Mouse (Mus musculus): ENCODE data around the gene Baz1b.
"Not testable (repeated sequence)": the region's sequence is repeated elsewhere in the genome, so short reads cannot be mapped to it uniquely, and the experiment has no call there.

Baz1b gene

GRCm38 (mm10) chr5:135178996-135179395 is 8.1 kb upstream of the Baz1b start:
- DNase-seq (ENCODE audit: low read depth in 1 of 2, low spot score in 2 of 2) = no peak

- DNase-seq (ENCODE audit: low read depth in 1 of 2, low spot score in 2 of 2) = no peak
Measured at GRCm38 (mm10) chr5:135179616-135180015, 7.4 kb upstream of the Baz1b start.

DNA sequence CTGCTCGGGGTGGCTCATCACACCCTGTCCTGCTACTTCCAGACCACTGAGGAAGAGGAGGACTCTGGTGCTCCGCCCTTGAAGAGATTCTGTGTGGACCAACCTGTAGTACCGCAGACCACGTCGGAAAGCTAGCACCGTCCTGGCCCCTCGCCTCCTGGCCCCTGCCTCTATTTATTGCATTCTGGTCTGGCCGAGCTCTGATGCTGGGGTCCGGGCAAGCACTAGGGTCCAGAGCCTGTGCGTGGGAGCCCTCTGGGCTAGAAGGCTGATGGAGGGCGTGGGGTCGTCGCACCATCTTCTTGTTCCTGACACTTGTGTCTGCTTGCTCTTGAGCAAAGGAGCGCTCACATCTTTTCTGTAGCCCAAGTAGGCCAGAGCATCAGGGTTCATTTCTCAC is 6.3 kb upstream of the Baz1b start:
- no peak for DNase-seq (ENCODE audit: low read depth in 1 of 2, low spot score in 2 of 2)

DNA sequence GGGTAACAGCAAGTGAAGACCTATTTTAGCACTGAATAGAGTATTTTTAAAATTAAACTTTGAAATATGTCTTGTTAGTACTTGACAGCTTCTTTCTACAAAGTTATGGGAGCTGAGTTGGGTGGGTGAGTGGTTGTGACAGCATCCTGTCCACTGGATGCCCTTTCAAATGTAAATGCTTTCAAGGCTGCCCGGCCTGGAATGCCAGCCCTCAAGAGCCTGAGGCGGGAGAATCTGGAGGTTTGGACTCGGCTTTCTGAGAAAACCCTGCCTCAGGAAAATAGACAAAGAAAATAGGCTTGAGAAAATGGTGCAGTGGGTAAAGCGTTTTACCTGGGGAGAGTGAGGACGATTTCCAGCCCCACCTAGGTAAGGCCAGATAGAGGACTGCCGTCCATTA is 5.3 kb upstream of the Baz1b start:
- no peak for DNase-seq (ENCODE audit: low read depth in 1 of 2, low spot score in 2 of 2)

DNA sequence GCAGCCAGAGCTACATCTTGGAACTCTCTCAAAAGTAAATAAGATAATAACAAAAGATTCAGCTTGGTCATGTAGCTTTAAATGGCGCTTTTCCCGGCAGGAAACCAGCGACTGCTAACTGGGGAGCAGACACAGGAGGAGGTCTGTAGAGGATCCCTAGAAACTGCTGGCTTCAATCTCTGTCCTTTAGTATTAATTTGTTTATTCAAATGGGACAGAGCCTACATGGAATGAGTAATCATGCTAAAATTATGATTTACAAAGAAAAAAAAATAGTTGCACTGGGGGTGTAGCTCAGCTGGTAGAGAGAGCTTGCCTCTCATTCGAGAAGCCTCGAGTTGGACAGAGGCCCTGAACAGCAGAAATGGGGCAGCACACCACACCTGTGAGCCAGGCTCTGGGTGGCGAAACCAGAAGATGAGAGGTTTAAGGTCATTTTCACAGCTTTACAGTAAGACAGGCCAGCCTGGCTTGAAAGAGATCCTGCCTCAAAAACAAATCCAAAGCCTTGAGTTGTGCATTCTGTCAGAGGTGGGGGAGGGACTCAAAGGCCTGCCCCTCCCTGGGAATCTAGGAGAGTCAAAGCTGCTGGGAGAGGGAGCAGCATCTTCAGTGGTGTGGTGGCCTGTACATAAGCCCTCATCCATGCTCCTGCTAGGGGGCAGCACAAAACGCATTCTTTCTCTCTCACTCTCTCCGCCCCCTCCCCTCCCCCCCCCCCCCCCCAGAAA is 3.8 kb upstream of the Baz1b start:
- no peak for DNase-seq (ENCODE audit: low read depth in 1 of 2, low spot score in 2 of 2)

DNA sequence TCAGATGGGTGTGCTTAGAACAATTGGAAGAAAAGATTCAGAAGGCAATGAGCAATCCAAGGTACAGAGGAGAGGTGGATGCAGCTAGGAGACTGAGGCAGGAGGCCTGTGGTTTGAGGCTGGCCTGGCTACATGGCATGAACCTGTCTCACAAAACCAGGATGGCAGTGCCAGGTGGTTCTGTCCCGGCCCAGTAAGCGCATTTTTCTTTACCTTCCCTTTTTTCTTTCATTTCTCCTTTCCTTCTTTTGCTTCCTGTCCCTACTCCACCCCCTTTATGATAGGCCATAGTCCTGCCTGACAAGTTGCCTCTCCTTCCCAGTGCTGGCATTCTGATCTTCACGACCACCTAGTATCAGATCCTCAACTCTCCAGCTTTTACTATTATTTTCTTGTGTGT is 2.0 kb upstream of the Baz1b start:
- DNase-seq (ENCODE audit: low read depth in 1 of 2, low spot score in 2 of 2) = no peak

DNA sequence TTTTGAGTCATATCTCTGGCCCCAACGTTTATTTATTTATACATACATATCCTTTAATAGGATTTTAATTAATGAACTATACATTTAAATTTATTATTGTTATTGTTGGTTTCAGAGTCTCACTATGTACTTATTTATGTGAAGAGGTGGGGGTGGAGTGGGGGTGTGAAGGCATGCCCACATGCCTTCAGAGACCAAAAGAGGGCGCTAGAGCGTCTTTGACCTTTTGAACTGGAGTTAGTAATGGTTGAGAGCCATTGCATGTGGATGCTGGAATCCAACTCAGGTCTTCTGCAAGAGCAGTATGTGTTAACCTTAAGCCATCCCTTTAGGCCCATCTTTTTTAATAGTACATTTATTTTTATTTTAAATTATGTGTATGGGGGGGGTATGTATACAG is 1.5 kb upstream of the Baz1b start:
- DNase-seq (ENCODE audit: low read depth in 1 of 2, low spot score in 2 of 2) = no peak

DNA sequence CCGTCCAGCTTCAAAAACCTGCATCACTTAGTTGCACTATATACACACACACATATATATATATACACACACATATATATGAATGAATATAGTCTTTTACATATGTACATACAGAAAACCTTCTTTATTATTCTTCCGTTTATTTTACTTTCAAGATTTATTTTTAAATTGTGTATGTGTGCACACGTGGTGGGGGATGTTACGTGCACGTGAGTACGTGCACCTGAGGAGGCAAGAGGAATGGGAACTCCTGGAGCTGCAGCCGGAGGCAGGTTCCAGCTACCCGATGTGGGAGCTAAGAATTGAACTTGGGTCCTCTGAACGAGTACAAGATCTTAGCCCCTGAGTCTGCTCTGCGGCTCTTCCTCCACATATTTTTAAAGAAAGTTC is 838 bp upstream of the Baz1b start:
- no peak for DNase-seq (ENCODE audit: low read depth in 1 of 2, low spot score in 2 of 2)

GRCm38 (mm10) chr5:135187349-135188213 is 517 bp downstream of the Baz1b start:
- peak in 1 of 2 experiments; percentile 9 for DNase-seq (ENCODE audit: low read depth in 1 of 2, low spot score in 2 of 2)

- DNase-seq (ENCODE audit: low read depth in 1 of 2, low spot score in 2 of 2) = no peak
Measured at GRCm38 (mm10) chr5:135188214-135188554, 1.1 kb downstream of the Baz1b start.

DNA sequence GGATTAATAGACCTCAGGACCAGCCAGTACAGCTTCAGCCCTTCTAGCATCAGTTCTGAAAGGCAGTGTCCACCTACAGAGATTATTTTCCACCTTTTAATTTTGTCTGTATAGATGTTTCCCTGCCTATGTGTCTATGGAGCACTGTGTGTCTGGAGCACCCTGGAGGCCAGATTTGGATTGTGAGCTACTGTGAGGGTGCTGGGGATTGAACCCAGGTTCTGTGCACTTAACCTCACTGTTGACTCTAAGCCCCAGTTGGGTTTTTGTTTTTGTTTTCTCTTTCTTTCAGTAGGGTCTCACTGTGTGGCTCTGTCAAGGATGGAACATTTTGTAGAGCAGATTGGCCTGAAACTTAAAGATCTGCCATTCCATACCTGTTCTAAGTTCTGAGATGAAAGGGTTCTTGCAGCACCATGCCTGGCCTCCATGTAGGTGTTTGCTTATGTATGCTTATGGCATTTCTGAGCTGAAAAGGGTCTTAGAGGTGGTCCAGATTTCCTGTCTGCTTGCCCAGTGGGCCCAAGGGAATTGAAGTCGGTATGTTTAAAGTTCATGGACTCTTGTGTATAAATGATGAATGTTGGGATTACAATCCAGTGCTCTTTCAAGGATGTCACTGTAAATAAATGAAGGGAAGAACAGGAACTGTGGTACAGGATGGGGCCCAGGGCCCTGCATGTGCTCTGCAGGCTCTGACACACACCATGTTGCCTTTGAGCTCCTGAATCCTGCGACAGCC is 2.4 kb downstream of the Baz1b start:
- no peak for DNase-seq (ENCODE audit: low read depth in 1 of 2, low spot score in 2 of 2)

DNA sequence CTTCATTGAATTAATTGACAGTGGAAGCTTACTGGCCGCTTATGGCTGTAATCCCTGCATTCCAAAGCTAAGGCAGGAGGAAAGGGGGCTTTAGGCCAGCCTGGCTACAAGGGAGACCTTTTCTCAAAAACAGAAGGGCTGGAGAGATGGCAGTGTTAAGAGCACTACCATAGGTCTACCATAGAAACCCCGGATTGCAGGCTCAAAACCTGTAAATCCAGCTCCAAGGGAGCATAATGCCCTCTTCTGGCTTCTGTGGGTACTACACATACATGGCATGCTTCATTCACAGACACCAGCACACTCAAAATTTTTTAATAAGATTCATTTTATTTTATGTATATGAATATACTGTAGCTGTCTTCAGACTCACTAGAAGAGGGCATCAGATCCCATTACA is 4.6 kb downstream of the Baz1b start:
- peak; percentile 33 to 61 for DNase-seq (ENCODE audit: low read depth in 1 of 2, low spot score in 2 of 2)

DNA sequence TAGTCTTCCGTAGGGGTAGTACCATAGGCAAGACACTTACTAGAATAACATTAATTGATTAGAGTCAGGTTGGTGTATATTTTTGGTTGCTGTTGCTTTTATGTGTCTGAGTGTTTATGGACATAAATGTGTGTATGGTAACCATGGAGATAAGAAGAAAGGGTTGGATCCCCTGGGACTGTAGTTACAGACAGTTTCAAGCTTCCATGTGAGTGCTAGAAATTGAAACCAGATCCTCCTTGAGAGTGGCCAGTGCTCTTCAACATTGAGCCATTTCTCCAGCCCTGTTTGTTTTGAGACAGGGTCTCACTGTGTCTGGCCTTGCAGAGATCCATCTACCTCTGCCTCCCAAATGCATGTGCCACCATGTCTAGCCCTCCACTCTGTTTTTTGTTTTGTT is 5.4 kb downstream of the Baz1b start:
- no peak for DNase-seq (ENCODE audit: low read depth in 1 of 2, low spot score in 2 of 2)

DNA sequence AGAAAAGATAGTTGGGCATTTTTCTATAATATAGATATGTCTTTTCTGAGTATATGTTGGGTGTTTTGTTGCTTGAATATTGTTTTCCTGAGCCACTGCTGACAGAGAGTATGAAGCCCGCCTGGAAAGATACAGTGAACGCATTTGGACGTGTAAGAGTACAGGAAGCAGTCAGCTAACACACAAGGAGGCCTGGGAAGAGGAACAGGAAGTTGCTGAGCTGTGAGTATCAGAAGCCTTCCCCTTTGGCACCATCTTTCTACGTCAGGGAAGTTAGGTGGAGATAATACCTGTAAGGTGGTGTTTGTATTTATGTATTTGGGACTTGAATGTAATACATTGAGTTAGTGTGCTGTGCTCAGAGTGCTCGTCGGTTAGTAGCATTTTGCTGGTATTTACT is 9.3 kb downstream of the Baz1b start:
- DNase-seq (ENCODE audit: low read depth in 1 of 2, low spot score in 2 of 2) = no peak

- no peak for DNase-seq (ENCODE audit: low read depth in 1 of 2, low spot score in 2 of 2)
Measured at GRCm38 (mm10) chr5:135202763-135203162, 15.7 kb downstream of the Baz1b start.

GRCm38 (mm10) chr5:135208197-135208596 is 21.1 kb downstream of the Baz1b start:
- no peak for DNase-seq (ENCODE audit: low read depth in 1 of 2, low spot score in 2 of 2)

DNA sequence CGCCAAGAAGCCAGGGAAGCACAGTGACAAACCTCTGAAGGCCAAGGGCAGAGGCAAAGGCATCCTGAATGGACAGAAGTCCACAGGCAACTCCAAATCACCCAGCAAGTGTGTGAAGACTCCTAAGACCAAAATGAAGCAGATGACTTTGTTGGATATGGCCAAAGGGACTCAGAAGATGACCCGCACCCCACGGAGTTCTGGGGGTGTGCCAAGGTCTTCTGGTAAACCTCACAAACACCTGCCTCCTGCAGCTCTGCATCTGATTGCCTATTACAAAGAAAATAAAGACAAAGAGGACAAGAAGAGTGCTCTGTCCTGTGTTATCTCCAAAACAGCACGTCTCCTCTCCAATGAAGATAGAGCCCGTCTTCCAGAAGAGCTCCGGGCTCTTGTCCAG is 29.8 kb downstream of the Baz1b start:
- no peak for DNase-seq (ENCODE audit: low read depth in 1 of 2, low spot score in 2 of 2)

DNA sequence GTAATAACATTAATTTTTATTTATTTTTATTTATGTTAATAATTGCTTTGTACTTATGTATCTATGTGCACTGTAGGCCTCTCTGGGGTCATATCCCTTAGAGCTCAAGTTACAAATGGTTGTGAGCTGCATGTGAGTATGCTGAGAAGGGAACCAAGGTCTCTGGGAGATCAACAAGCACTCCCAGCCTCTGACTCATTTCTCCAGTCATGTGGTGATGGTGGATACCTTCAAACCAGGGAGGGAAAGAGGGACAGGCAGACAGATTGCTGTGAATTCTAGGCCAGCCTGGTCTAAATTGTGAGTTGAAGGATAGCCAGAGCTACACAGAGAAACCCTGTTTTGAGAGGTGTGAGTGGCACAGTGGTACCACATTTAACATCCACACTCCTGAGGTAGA is 33.9 kb downstream of the Baz1b start:
- no peak for DNase-seq (ENCODE audit: low read depth in 1 of 2, low spot score in 2 of 2)

DNA sequence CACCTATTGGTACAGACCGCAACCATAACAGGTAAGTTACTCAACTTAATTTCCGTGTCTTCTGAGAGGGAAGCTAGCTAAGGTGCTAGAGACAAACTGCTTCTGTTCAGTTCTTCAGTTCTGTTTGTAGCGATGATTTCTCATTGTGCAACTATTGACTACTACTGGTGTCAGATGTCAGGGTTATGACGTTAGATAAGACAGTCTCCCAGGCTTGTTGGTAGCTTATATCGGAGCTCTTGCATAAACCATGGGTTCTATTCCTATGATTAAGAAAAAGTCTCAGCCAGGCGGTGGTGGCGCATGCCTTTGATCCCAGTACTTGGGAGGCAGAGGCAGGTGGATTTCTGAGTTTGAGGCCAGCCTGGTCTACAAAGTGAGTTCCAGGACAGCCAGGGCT is 35.0 kb downstream of the Baz1b start:
- DNase-seq (ENCODE audit: low read depth in 1 of 2, low spot score in 2 of 2) = no peak

DNA sequence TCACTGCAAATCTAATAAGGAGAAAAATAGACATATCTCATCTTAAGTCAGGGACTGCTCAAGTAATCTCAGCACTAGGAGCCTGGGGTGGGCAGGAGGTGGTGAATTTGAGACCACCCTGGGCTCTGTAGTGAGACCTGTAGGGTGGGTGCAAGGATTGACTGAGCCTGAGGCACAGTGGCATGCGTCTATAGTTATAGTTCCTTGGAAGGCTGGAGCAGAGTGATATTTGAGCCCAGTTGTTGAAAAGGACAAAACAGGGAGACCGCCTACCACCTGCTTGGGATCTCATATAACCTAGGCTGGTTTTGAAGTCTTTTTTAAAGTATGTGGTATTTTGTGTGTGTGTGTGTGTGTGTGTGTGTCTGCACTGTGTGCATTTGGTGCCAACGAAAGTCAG is 37.1 kb downstream of the Baz1b start:
- no peak for DNase-seq (ENCODE audit: low read depth in 1 of 2, low spot score in 2 of 2)

DNA sequence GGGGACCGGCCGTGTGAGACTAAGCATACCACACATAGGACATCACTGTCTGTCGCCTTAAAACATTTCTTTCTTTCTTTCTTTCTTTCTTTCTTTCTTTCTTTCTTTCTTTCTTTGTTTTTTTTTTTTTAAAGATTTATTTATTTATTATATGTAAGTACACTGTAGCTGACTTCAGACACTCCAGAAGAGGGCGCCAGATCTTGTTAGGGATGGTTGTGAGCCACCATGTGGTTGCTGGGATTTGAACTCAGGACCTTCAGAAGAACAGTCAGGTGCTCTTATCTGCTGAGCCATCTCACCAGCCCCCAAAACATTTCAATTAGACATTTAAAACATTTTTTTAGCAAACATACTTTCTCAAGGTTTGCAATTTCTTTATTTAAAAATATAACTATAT is 38.8 kb downstream of the Baz1b start:
- DNase-seq (ENCODE audit: low read depth in 1 of 2, low spot score in 2 of 2) = not testable (repeated sequence)

DNA sequence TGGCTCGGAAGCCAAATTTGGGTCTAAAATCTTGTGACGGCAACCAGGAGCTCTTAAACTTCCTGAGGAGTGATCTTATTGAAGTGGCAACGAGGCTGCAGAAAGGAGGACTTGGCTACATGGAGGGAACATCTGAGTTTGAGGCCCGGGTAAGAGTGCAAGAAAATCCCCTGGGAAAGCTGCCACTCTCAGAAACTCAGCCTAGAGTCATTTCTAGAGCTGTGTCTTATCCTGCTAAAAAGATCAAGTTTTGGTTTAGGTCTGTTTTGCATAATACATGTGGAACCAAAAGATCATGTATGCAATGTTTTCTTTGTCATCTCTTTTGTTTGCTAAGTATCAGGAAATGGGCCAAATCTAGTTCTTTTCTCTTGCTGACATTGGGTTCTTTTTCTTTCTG is 43.1 kb downstream of the Baz1b start:
- DNase-seq (ENCODE audit: low read depth in 1 of 2, low spot score in 2 of 2) = no peak

All from monocyte, adult 2 months (primary cell).